In genomic region chr6:54496214-54496613, GRCm38 (mm10) we compare ENCODE assay signal across 1 mouse cellular context.
TF ChIP-seq lines count a peak whose summit lies in the region.

No protein-coding gene starts in this region.

TF ChIP-seq in CH12.LX, 34 proteins besides CTCF, POLR2A, EP300 and RAD21 (continued from another document):
- TF ChIP-seq USF2 (conservative IDR thresholded peaks at IDR 0.05; ENCODE audit: low read depth, low read length) (no peak), ETS1 (conservative IDR thresholded peaks at IDR 0.05; ENCODE audit: low read depth, low read length) (no peak; the same call in none of the 2 replicates), NRF1 (IDR thresholded peaks at IDR 0.05; ENCODE audit: low read depth, low read length) (no peak), MAFK (IDR thresholded peaks at IDR 0.05; ENCODE audit: insufficient replicate concordance, low read length) (no peak), CHD2 (IDR thresholded peaks at IDR 0.05; ENCODE audit: low read length) (no peak), HCFC1 (IDR thresholded peaks at IDR 0.05; ENCODE audit: low read depth, low read length) (no peak), ZKSCAN1 (IDR thresholded peaks at IDR 0.05; ENCODE audit: borderline replicate concordance, low read depth, low read length) (no peak), MEF2A (IDR thresholded peaks at IDR 0.05; ENCODE audit: borderline replicate concordance, low read depth, low read length) (no peak), TBP (conservative IDR thresholded peaks at IDR 0.05; ENCODE audit: low read depth, low read length) (0 out of 2 replicates have a peak, but pooled peaks have one; percentile 15)
